ENCODE assay signal across 10 mouse cellular contexts in the genomic region with DNA sequence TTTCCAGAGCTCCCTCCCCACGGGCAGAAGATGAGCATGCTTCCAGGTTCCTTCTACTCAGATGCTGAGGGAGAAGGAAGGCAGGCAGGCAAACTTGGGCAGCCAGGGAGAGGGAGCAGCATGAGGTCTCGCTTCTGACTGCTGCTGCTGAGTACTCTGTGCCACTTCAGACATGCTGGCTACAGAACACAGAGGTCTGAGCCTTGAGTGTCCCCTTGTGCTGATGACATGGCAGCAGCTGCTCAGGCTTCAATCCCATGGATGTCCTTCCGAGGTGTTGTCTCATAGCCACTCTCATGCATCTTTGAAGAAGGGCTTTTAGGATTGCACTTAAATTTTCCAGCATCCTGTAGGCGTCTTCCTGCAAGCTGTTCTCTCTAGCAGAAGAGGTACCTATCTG. TPM values are rescaled to one million over a fixed set of nuclear protein-coding genes. Genes with fewer than 3 reads are reported as not detected.
DNase-seq lines count a peak whose midpoint lies in the region; ATAC-seq lines count a peak whose summit lies in the region.
"Had no signal": no experiment of that assay in that cellular context is flagged by ENCODE, and none has a peak within 500 bp of the region (broad histone marks: within the 10 kb centered on the region; RNA-seq: fewer than 3 reads in every experiment).

No protein-coding gene starts in this region.

- H3K36me3 ChIP-seq in midbrain, embryonic 11.5 days (ENCODE audit: control insufficient read depth, insufficient read depth, low read length), result no peaks in the 10 kb centered on the region
- H3K36me3 ChIP-seq in midbrain, embryonic 10.5 days, result no peaks in the 10 kb centered on the region
- no peaks in the 10 kb centered on the region for H3K36me3 ChIP-seq in hindbrain, embryonic 13.5 days
- no peaks in the 10 kb centered on the region for H3K36me3 ChIP-seq in neural tube, embryonic 15.5 days

- H3K27ac ChIP-seq in midbrain, embryonic 11.5 days (ENCODE audit: low read depth, low read length), result no peak overlapping the region
- no peak overlapping the region for H3K27ac ChIP-seq in midbrain, embryonic 10.5 days (replicated peaks)
- H3K27ac ChIP-seq in hindbrain, embryonic 13.5 days, result peak overlapping the region; percentile 61; the same call in 1 of the 2 replicates
- H3K27ac ChIP-seq in neural tube, embryonic 15.5 days (replicated peaks), result peak overlapping the region; percentile 60

- no peak overlapping the region for H3K4me2 ChIP-seq in midbrain, embryonic 11.5 days
- peak overlapping the region; percentile 63; the same call in 1 of the 2 replicates for H3K4me2 ChIP-seq in hindbrain, embryonic 13.5 days
- H3K4me2 ChIP-seq in neural tube, embryonic 15.5 days, result peak overlapping the region; percentile 65

- H3K4me3 ChIP-seq in midbrain, embryonic 11.5 days (ENCODE audit: low read depth, low read length), result no peak overlapping the region
- H3K4me3 ChIP-seq in midbrain, embryonic 10.5 days, result no peak overlapping the region
- H3K4me3 ChIP-seq in hindbrain, embryonic 13.5 days, result no peak overlapping the region
- H3K4me3 ChIP-seq in neural tube, embryonic 15.5 days (replicated peaks), result peak overlapping the region; percentile 38

- H3K9ac ChIP-seq in midbrain, embryonic 11.5 days (ENCODE audit: low read length), result no peak overlapping the region
- H3K9ac ChIP-seq in hindbrain, embryonic 13.5 days, result peak overlapping the region; percentile 25; the same call in 1 of the 2 replicates
- no peak overlapping the region for H3K9ac ChIP-seq in neural tube, embryonic 15.5 days (replicated peaks)

- H3K27me3 ChIP-seq in midbrain, embryonic 11.5 days (ENCODE audit: control insufficient read depth, insufficient read depth, low read length), result 0 out of 2 replicates have a peak, but pooled peaks cover 2% of the 10 kb centered on the region
- H3K27me3 ChIP-seq in midbrain, embryonic 10.5 days (ENCODE audit: low read depth, poor library complexity, severe bottlenecking), result peaks cover 23% of the 10 kb centered on the region
- H3K27me3 ChIP-seq in hindbrain, embryonic 13.5 days, result peaks cover 27% of the 10 kb centered on the region; the same call in 1 of the 2 replicates
- no peaks in the 10 kb centered on the region for H3K27me3 ChIP-seq in neural tube, embryonic 15.5 days (replicated peaks)

- DNase-seq in frontal cortex, postnatal 36 days (ENCODE audit: low spot score in 2 of 2), result peak; percentile 41 to 44
- DNase-seq in frontal cortex, postnatal 14 days (ENCODE audit: low spot score in 2 of 2), result no peak
- DNase-seq in midbrain, embryonic 11.5 days (ENCODE audit: low spot score, missing footprints), result peak; percentile 69
- no peak for DNase-seq in midbrain, embryonic 10.5 days (ENCODE audit: low spot score)
- DNase-seq in heart, adult 9 months (ENCODE audit: low spot score in 2 of 2), result no peak
- no peak for DNase-seq in lung, postnatal 10 days
- DNase-seq: adrenal gland, postnatal 10 days; lung, adult 18-20 months had no signal

- 42% methylated on average over 4 of the region's 4 CpGs for WGBS in midbrain, embryonic 11.5 days
- WGBS in midbrain, embryonic 10.5 days, result 60% methylated on average over 4 of the region's 4 CpGs
- 58% methylated on average over 4 of the region's 4 CpGs for WGBS in hindbrain, embryonic 13.5 days
- 56% methylated on average over 4 of the region's 4 CpGs for WGBS in neural tube, embryonic 15.5 days

- H3K4me1 ChIP-seq in midbrain, embryonic 11.5 days (ENCODE audit: control insufficient read depth, insufficient read depth, low read length), result peaks cover 15% of the 10 kb centered on the region
- peaks cover 40% of the 10 kb centered on the region for H3K4me1 ChIP-seq in midbrain, embryonic 10.5 days
- H3K4me1 ChIP-seq in hindbrain, embryonic 13.5 days (replicated peaks), result peaks cover 31% of the 10 kb centered on the region
- peaks cover 25% of the 10 kb centered on the region for H3K4me1 ChIP-seq in neural tube, embryonic 15.5 days

- ATAC-seq in midbrain, embryonic 11.5 days (ENCODE audit: low FRiP score), result no peak
- ATAC-seq in hindbrain, embryonic 13.5 days (ENCODE audit: low FRiP score), result no peak
- no peak for ATAC-seq in neural tube, embryonic 15.5 days (ENCODE audit: low FRiP score)

- no peaks in the 10 kb centered on the region for H3K9me3 ChIP-seq in midbrain, embryonic 11.5 days (ENCODE audit: control insufficient read depth, low read length)
- H3K9me3 ChIP-seq in midbrain, embryonic 10.5 days (replicated peaks), result no peaks in the 10 kb centered on the region
- H3K9me3 ChIP-seq in hindbrain, embryonic 13.5 days, result no peaks in the 10 kb centered on the region
- H3K9me3 ChIP-seq in neural tube, embryonic 15.5 days (replicated peaks), result no peaks in the 10 kb centered on the region

RNA-seq across cellular contexts. Expression of gene Map7, which starts 23.5 kb away (rescaled TPM):
- polyA plus RNA-seq in midbrain, embryonic 11.5 days (2014; fragmentation: Nextera tagmentation; extraction: Ambion mirVana), result 5.6 and 6.3 TPM in 2 replicates
- 9.9 and 10.9 TPM in 2 replicates for polyA plus RNA-seq in midbrain, embryonic 10.5 days (2016; fragmentation: Nextera tagmentation; extraction: Ambion mirVana)
- 10.3 and 10.6 TPM in 2 replicates for polyA plus RNA-seq in hindbrain, embryonic 13.5 days (2015; fragmentation: Nextera tagmentation; extraction: Ambion mirVana)
- 13.9 and 17.9 TPM in 2 replicates for polyA plus RNA-seq in neural tube, embryonic 15.5 days (2015; fragmentation: Nextera tagmentation; extraction: Ambion mirVana)

Comparison
In these comparisons a context has a peak if more than half of its experiments do, and no peak if none do; other contexts are left out.
1. DNase-seq: peak in frontal cortex, postnatal 36 days (2 of 2) and midbrain, embryonic 11.5 days (single experiment); none in frontal cortex, postnatal 14 days (0 of 2), midbrain, embryonic 10.5 days (single experiment), heart, adult 9 months (0 of 2) and lung, postnatal 10 days (single experiment).
2. H3K27ac ChIP-seq: peak in hindbrain, embryonic 13.5 days (single experiment) and neural tube, embryonic 15.5 days (single experiment); none in midbrain, embryonic 11.5 days (single experiment) and midbrain, embryonic 10.5 days (single experiment).